Mouse (Mus musculus) midbrain, embryonic 16.5 days (tissue): ENCODE results near the gene Fgfr2. TPM values are rescaled to one million over a fixed set of nuclear protein-coding genes. Genes with fewer than 3 reads are reported as not detected.
A peak's percentile ranks its signal among the peaks of the same experiment; 100 is the strongest.

Experiments
- ATAC-seq: fragments of 200-750 bp; cut with Nextera tagmentation; 2 replicates; pipeline ENCODE4 v1.8.0; 2017; ENCODE audit warnings: moderate TSS enrichment
- H3K27ac ChIP-seq: fragments of 300-500 bp; sonication (generic); 2 replicates; pipeline ENCODE4 v1.5.1; 2014; ENCODE audit warnings: mild to moderate bottlenecking, low read length, mixed read lengths
- H3K27me3 ChIP-seq: fragments of 300-500 bp; sonication (generic); 2 replicates; pipeline ENCODE4 v1.6.1; 2014; ENCODE audit warnings: low read depth, low read length, mixed read lengths; ENCODE audit not compliant: control insufficient read depth, insufficient read depth
- H3K36me3 ChIP-seq: fragments of 300-500 bp; sonication (generic); 2 replicates; pipeline ENCODE4 v1.6.1; 2014; ENCODE audit warnings: mild to moderate bottlenecking, low read length, moderate library complexity, mixed read lengths; ENCODE audit not compliant: control insufficient read depth, insufficient read depth
- H3K4me1 ChIP-seq: fragments of 300-500 bp; sonication (generic); 2 replicates; pipeline ENCODE4 v1.6.1; 2014; ENCODE audit warnings: mild to moderate bottlenecking, low read length, mixed read lengths; ENCODE audit not compliant: control insufficient read depth, insufficient read depth
- H3K4me2 ChIP-seq: fragments of 300-500 bp; sonication (generic); 2 replicates; pipeline ENCODE4 v1.6.1; 2014; ENCODE audit warnings: mild to moderate bottlenecking, low read length, mixed read lengths
- H3K4me3 ChIP-seq: fragments of 300-500 bp; sonication (generic); 2 replicates; pipeline ENCODE4 v1.5.1; 2014; ENCODE audit warnings: low read depth, mild to moderate bottlenecking, low read length, moderate library complexity, mixed read lengths
- H3K9ac ChIP-seq: fragments of 300-500 bp; sonication (generic); 2 replicates; pipeline ENCODE4 v1.6.1; 2014; ENCODE audit warnings: low read depth, low read length, mixed read lengths
- H3K9me3 ChIP-seq: fragments of 300-500 bp; sonication (generic); replicated peaks from 2 replicates; pipeline ENCODE4 v1.6.1; 2014; ENCODE audit warnings: mild to moderate bottlenecking, low read length, mixed read lengths; ENCODE audit not compliant: control insufficient read depth, poor library complexity, severe bottlenecking
- WGBS: fragments of 180-500 bp; shearing (Covaris S2); extraction: QIAGEN DNeasy Blood & Tissue Kit; methylation state at CpG from one replicate; pipeline ENCODE4 v1.1.7; 2014; 5-methylcytosine and 5-hydroxymethylcytosine counted together
- polyA plus RNA-seq: library from polyadenylated mRNA; unstranded; fragments of >200 nt; fragmentation: Nextera tagmentation; extraction: Ambion mirVana; gene quantifications from 2 replicates; pipeline ENCODE4 v1.2.1, GENCODE M21; 2015

The Fgfr2 gene
- polyA plus RNA-seq, 1 experiment from 2014 or later, result 23.8 TPM

GRCm38 (mm10) chr7:131557751-131558150 lies 1565.4 kb downstream of the Fgfr2 start:
- H3K4me3 ChIP-seq, result no peak overlapping the region
- no peaks in the 10 kb centered on the region for H3K9me3 ChIP-seq
- H3K27ac ChIP-seq, result no peak overlapping the region
- H3K36me3 ChIP-seq, result no peaks in the 10 kb centered on the region; the same call in 1 of the 2 replicates
- H3K27me3 ChIP-seq, result peaks cover 30% of the 10 kb centered on the region
- H3K4me1 ChIP-seq, result peaks cover 19% of the 10 kb centered on the region
- H3K4me2 ChIP-seq, result no peak overlapping the region
- H3K9ac ChIP-seq, result no peak overlapping the region
- ATAC-seq, result no peak
- WGBS, result 32% methylated on average over 2 of the region's 2 CpGs

GRCm38 (mm10) chr7:131556541-131557271 lies 1566.4 kb downstream of the Fgfr2 start:
- under 1% methylated on average over 37 of the region's 37 CpGs for WGBS
- H3K4me3 ChIP-seq, result peak overlapping the region; percentile 7; the same call in 1 of the 2 replicates
- H3K27me3 ChIP-seq, result peaks cover 35% of the 10 kb centered on the region
- no peak overlapping the region for H3K9ac ChIP-seq
- ATAC-seq, result no peak
- H3K4me1 ChIP-seq, result peaks cover 16% of the 10 kb centered on the region
- no peak overlapping the region for H3K27ac ChIP-seq
- H3K9me3 ChIP-seq, result no peaks in the 10 kb centered on the region
- no peaks in the 10 kb centered on the region for H3K36me3 ChIP-seq
- no peak overlapping the region for H3K4me2 ChIP-seq

DNA sequence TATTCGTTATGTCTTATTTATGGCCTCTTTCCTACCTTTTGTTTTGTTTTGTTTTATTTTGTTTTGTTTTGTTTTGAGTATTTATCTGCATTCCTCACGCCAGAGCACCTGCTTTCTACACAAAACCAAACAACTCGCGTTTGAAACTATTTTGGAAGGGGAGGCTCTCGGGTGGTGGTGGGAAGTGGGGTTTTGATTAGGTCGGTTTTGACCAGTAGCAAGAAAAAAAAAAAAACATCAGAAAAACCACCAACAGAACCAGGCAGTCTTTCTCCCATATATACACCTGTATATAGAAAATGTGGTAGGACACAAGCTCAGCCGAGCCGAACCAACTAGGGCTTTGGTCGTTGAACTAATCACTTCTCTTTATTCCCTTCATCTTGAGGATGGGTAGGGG lies 1567.0 kb downstream of the Fgfr2 start:
- ATAC-seq, result no peak
- no peaks in the 10 kb centered on the region for H3K36me3 ChIP-seq
- peaks cover 41% of the 10 kb centered on the region for H3K27me3 ChIP-seq
- no peak overlapping the region for H3K27ac ChIP-seq
- under 1% methylated on average over 9 of the region's 9 CpGs for WGBS
- peaks cover 14% of the 10 kb centered on the region for H3K4me1 ChIP-seq
- H3K9ac ChIP-seq, result no peak overlapping the region
- no peaks in the 10 kb centered on the region for H3K9me3 ChIP-seq
- no peak overlapping the region for H3K4me3 ChIP-seq
- no peak overlapping the region for H3K4me2 ChIP-seq

- Histone ChIP-seq H3K4me1 (peaks cover 9% of the 10 kb centered on the region), H3K9me3 (no peaks in the 10 kb centered on the region), H3K36me3 (no peaks in the 10 kb centered on the region), H3K27me3 (peaks cover 47% of the 10 kb centered on the region), H3K4me3 (peak overlapping the region; percentile 4; the same call in 1 of the 2 replicates), H3K9ac (no peak overlapping the region), H3K27ac (no peak overlapping the region), H3K4me2 (no peak overlapping the region)
- ATAC-seq, result no peak
- WGBS, result under 1% methylated on average over 68 of the region's 68 CpGs
Observed at GRCm38 (mm10) chr7:131555301-131556081, 1567.7 kb downstream of the Fgfr2 start.

DNA sequence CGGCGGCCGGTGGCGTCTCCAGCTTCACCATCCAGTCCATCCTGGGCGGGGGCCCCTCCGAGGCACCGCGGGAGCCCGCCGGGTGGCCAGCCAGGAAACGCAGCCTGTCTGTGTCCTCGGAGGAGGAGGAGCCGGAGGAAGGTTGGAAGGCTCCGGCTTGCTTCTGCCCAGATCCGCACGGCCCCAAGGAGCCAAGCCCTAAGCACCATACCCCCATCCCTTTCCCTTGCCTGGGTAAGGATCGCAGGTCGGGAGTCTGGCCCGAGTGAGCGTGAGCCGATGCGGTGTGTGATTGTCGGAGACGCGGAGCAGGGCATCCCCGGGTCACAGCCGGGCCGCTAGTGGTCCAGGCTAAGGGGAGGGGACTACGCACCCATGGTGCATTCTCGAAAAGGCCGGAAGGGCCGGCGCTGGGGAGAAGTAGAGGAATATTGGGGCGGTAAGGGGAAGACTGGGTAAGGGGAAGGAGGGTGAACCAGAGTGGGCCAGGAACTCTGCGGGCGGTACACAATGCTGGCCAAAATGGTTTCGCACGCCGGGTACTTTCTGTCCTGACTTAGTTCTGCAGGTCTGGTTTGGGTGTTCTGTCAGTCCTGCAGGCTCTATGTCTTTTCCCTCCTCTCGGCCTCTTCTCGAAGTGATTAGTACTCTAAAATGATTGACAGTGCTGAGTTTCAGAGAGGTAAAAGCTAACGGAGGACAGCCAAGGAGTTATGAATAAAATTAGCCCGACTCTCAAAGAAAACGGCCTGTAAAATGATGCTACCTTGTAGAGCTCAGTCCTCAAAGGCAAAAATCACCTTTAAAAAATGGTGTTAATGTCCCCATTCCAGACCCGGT lies 1568.6 kb downstream of the Fgfr2 start:
- H3K9ac ChIP-seq, result no peak overlapping the region

DNA sequence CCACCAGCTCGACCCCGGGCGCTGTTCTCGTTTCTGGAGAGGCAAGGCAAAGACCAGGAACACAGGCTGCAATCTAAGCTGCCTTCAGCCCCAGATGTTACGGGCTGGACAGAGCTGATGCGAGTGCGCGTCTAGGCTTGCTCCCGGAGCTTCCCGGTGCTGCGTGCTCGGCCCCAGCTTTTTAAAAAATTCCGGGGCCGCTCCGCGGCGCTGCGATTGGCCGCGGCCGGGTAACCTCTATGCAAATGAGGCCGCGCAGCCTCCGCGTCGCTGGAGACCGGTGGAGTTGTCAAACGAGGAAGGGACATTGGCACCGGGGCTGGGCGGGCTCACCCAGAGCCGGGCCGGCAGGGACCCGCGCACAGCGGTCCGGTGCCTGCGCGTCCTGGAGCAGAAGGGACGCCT lies 1569.4 kb downstream of the Fgfr2 start:
- Histone ChIP-seq H3K9me3 (no peaks in the 10 kb centered on the region), H3K4me3 (peak overlapping the region; percentile 21), H3K9ac (no peak overlapping the region), H3K4me1 (peaks cover 9% of the 10 kb centered on the region), H3K4me2 (peak overlapping the region; percentile 28; the same call in 1 of the 2 replicates), H3K36me3 (no peaks in the 10 kb centered on the region), H3K27ac (no peak overlapping the region), H3K27me3 (peaks cover 61% of the 10 kb centered on the region)
- 0% methylated on average over 38 of the region's 39 CpGs for WGBS
- no peak for ATAC-seq

More for the DNA sequence above, 1568.6 kb downstream of the Fgfr2 start:
- H3K36me3 ChIP-seq, result no peaks in the 10 kb centered on the region
- H3K4me3 ChIP-seq, result peak overlapping the region; percentile 21
- peaks cover 56% of the 10 kb centered on the region for H3K27me3 ChIP-seq
- under 1% methylated on average over 45 of the region's 45 CpGs for WGBS
- no peaks in the 10 kb centered on the region for H3K9me3 ChIP-seq
- ATAC-seq, result peak; percentile 40; the same call in 1 of the 2 replicates
- no peak overlapping the region for H3K27ac ChIP-seq
- peaks cover 9% of the 10 kb centered on the region for H3K4me1 ChIP-seq
- H3K4me2 ChIP-seq, result peak overlapping the region; percentile 28; the same call in 1 of the 2 replicates

- Histone ChIP-seq H3K36me3 (no peaks in the 10 kb centered on the region), H3K4me3 (no peak overlapping the region), H3K9ac (no peak overlapping the region), H3K4me2 (no peak overlapping the region), H3K27ac (no peak overlapping the region), H3K27me3 (peaks cover 63% of the 10 kb centered on the region), H3K9me3 (no peaks in the 10 kb centered on the region), H3K4me1 (peaks cover 9% of the 10 kb centered on the region)
- WGBS, result 3% methylated on average over 5 of the region's 5 CpGs
- ATAC-seq, result no peak
Observed at GRCm38 (mm10) chr7:131552781-131553180, 1570.4 kb downstream of the Fgfr2 start.

DNA sequence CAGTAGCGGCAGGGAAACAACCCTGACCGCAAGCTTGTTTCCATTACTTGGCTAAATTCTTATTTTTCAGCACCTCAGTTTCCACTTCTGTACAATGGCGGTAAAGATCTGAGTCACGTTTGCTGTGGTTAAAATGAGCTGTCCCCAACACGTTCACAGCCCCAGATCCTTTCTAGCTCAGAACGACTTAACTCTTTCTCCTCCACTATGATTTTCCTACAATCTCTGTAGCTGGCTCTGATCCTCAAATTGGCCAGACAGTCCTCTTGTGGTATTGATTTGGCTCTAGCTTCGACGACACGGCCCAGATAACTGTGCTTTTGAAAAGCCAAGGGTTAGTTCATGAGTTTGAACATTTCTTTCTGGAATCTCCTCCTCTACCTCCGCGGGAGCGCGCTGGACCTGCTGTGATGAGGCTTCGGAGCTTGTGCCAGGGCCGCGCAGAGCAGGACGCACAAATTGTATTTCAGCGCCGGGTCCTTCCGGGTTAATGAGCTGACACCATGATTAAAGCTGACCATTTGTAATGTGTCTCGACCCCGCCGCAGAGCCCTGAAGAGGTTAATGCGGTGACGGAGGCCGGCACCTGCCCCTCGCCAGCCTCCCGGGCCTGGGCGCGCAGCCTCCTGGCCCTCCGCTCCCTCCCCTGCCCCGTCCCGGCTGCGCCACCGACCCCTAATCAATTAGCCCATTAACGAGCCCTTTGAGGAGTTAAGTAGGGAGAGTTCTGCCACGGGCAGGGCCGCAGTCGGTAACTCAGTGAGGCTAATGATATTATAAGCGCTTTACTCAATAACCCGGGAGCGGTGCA lies 1571.0 kb downstream of the Fgfr2 start:
- WGBS, result under 1% methylated on average over 42 of the region's 42 CpGs
- Histone ChIP-seq H3K9me3 (no peaks in the 10 kb centered on the region), H3K9ac (no peak overlapping the region), H3K36me3 (no peaks in the 10 kb centered on the region), H3K27ac (no peak overlapping the region), H3K27me3 (peaks cover 67% of the 10 kb centered on the region), H3K4me3 (no peak overlapping the region), H3K4me1 (peaks cover 9% of the 10 kb centered on the region), H3K4me2 (no peak overlapping the region)
- no peak for ATAC-seq
